Mouse (Mus musculus): ENCODE results near the gene Ctsf. TPM values are rescaled to one million over a fixed set of nuclear protein-coding genes. Genes with fewer than 3 reads are reported as not detected.

Ctsf gene
- polyA plus RNA-seq, 1 experiment from 2014 or later, result 42.2 TPM

- WGBS, result 69% methylated on average over 4 of the region's 4 CpGs
- no peak overlapping the region for H3K9ac ChIP-seq
- no peaks in the 10 kb centered on the region for H3K9me3 ChIP-seq
- no peak for ATAC-seq (ENCODE audit: extremely low read depth, insufficient number of reproducible peaks, low FRiP score, low TSS enrichment)
- H3K4me2 ChIP-seq, result no peak overlapping the region
- 0 out of 2 replicates have a peak, but pooled peaks cover under 1% of the 10 kb centered on the region for H3K27me3 ChIP-seq (replicated peaks)
- peaks cover 14% of the 10 kb centered on the region for H3K36me3 ChIP-seq
- peaks cover 5% of the 10 kb centered on the region for H3K4me1 ChIP-seq
- no peak overlapping the region for H3K27ac ChIP-seq (replicated peaks)
- H3K4me3 ChIP-seq, result no peak overlapping the region
Measured at GRCm38 (mm10) chr19:4883961-4884360, 29.0 kb downstream of the Ctsf start.

- Histone ChIP-seq H3K9me3 (no peaks in the 10 kb centered on the region), H3K4me2 (no peak overlapping the region), H3K27me3 (replicated peaks) (peaks cover 30% of the 10 kb centered on the region), H3K4me3 (no peak overlapping the region), H3K9ac (no peak overlapping the region), H3K4me1 (no peaks in the 10 kb centered on the region; the same call in 1 of the 2 replicates), H3K36me3 (no peaks in the 10 kb centered on the region), H3K27ac (replicated peaks) (no peak overlapping the region)
- ATAC-seq (ENCODE audit: extremely low read depth, insufficient number of reproducible peaks, low FRiP score, low TSS enrichment), result no peak
- WGBS, result 53% methylated on average over 10 of the region's 10 CpGs
Measured at GRCm38 (mm10) chr19:4889791-4890190, 34.9 kb downstream of the Ctsf start.

- WGBS, result 64% methylated on average over 3 of the region's 3 CpGs
- H3K4me1 ChIP-seq, result no peaks in the 10 kb centered on the region; the same call in 1 of the 2 replicates
- no peaks in the 10 kb centered on the region for H3K9me3 ChIP-seq
- no peak overlapping the region for H3K9ac ChIP-seq
- H3K4me3 ChIP-seq, result no peak overlapping the region
- H3K27me3 ChIP-seq (replicated peaks), result peaks cover 37% of the 10 kb centered on the region
- no peaks in the 10 kb centered on the region for H3K36me3 ChIP-seq
- no peak overlapping the region for H3K27ac ChIP-seq (replicated peaks)
- H3K4me2 ChIP-seq, result no peak overlapping the region
- no peak for ATAC-seq (ENCODE audit: extremely low read depth, insufficient number of reproducible peaks, low FRiP score, low TSS enrichment)
Measured at GRCm38 (mm10) chr19:4891798-4892197, 36.9 kb downstream of the Ctsf start.

DNA sequence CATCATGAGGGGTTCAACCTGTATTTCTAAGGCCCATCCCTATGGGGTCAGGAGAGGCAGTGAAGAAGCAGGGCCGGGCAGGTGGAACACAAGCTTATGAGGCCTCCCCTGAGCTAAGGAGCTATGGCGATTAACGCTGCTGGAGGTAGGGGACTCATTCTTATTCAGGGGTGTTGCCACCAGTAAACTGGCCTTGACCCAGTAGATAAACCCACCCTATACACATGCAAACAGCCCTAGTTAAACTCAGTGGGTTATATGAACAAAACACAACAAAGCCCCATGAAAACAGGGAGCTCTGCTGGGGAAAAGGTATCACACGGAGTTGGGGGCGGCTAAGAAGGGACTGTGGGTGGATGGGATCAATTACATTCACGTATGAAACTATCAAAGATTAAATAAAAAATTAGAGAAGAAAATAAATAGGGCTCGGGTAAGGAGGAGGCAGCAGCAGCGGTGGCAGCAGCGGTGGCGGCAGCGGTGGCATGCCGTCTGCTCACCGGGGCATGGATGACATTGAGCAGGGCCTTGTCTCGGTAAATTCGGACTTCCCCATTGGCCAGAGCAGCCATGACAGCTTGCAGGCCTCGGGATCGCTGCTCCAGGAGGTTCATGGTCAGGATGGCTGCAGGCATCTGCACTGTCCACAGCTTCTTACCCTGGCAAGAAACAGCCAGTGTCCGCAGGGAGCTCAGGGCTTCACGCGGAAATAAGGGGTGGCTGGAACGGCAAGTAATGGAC, 42.0 kb downstream of the Ctsf start:
- Histone ChIP-seq H3K4me1 (no peaks in the 10 kb centered on the region), H3K4me2 (peak overlapping the region; percentile 38), H3K36me3 (no peaks in the 10 kb centered on the region), H3K9me3 (no peaks in the 10 kb centered on the region), H3K4me3 (no peak overlapping the region), H3K27ac (replicated peaks) (no peak overlapping the region), H3K9ac (0 out of 2 replicates have a peak overlapping the region, but pooled peaks have one; percentile 50), H3K27me3 (replicated peaks) (peaks cover 16% of the 10 kb centered on the region; the same call in 1 of the 2 replicates)
- no peak for ATAC-seq (ENCODE audit: extremely low read depth, insufficient number of reproducible peaks, low FRiP score, low TSS enrichment)
- WGBS, result 50% methylated on average over 21 of the region's 21 CpGs

DNA sequence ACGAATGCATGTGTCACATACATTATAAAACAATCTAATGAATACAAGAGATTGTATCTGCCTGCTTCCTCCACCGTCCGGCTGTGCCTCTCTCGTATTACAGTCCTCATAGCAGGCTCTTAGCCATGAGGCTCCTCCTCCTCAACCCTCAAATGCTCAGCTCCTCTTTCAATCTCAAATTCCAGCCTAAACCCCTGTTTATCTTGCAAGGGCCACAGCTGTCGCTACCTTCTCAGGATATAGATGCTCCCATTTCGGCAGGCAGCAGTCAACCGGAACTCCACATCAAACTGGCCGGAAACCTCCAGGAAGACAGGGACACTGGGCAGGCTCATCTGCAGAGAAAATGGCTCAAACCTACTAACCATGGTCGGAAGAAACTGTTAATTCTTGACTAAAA, 44.0 kb downstream of the Ctsf start:
- Histone ChIP-seq H3K9ac (no peak overlapping the region), H3K4me1 (no peaks in the 10 kb centered on the region), H3K4me2 (no peak overlapping the region), H3K9me3 (no peaks in the 10 kb centered on the region), H3K36me3 (peaks cover 6% of the 10 kb centered on the region; the same call in 1 of the 2 replicates), H3K4me3 (no peak overlapping the region), H3K27me3 (replicated peaks) (peaks cover 7% of the 10 kb centered on the region; the same call in 1 of the 2 replicates), H3K27ac (replicated peaks) (no peak overlapping the region)
- 53% methylated on average over 9 of the region's 9 CpGs for WGBS
- no peak for ATAC-seq (ENCODE audit: extremely low read depth, insufficient number of reproducible peaks, low FRiP score, low TSS enrichment)

DNA sequence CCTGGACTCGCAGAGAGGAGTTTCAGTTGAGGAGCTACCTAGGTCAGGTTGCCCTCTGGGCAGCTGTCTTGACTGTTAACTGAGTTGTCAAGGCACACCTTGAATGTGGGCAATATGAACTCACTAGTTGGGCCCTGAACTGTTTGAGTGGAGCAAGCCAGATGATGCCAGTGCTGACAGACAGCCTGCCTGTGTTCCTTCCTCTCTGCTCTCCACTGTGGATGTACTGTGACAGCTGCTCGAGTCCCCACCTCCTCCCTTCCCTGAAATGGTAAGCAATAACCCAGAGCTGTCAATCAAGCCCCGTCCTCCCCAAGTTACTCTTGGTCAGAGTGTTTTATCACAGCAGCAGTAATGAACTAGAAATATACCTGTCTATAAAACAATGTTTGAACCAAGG, 45.0 kb downstream of the Ctsf start:
- H3K36me3 ChIP-seq, result peaks cover 6% of the 10 kb centered on the region; the same call in 1 of the 2 replicates
- no peak overlapping the region for H3K4me3 ChIP-seq
- no peaks in the 10 kb centered on the region for H3K4me1 ChIP-seq
- 65% methylated on average over 3 of the region's 3 CpGs for WGBS
- no peak overlapping the region for H3K27ac ChIP-seq (replicated peaks)
- H3K4me2 ChIP-seq, result no peak overlapping the region
- no peaks in the 10 kb centered on the region for H3K9me3 ChIP-seq
- no peak overlapping the region for H3K9ac ChIP-seq
- no peak for ATAC-seq (ENCODE audit: extremely low read depth, insufficient number of reproducible peaks, low FRiP score, low TSS enrichment)
- peaks cover 7% of the 10 kb centered on the region; the same call in 1 of the 2 replicates for H3K27me3 ChIP-seq (replicated peaks)

DNA sequence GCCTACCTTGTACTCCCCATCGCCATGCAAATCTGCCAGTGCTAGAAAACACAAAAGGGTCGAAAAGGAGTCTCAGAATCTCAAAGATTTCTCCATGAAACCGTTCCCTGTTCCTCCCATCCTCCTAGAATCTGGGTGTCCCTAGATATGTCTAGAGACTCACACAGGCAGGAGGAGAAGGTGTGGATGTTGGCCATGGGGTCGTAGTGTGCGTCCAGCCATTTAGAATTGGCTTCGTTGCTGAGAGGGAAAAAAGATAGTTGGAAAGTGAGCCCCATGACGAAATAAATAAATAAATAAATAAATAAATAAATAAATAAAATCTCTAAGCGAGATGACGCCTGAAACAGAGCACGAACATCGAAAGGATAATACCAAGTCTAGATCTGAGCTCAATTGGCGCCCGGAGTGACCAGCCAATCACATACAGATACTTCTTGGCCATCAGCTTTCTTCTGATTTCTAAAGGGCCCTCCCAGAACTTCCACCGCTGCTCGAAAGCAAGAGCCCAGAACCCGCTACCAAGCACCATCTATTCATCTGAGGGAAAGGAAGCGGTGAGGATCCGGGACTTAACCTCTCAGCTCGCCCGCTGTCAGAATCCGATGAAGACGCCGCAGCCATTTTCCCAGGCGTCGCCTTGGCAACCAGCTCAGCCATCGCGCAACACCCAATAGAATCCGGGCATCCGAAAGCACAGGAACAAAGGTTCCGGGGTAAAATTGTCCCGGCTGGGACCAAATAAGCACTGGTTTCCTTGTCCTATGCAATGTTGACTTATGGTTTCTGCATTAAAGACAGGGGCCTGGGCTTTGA, 51.3 kb downstream of the Ctsf start, which contains the start of gene Bbs1:
Gene Bbs1, minus strand, starts transcription at position 650 of the 816 bp plus-strand sequence.
- Histone ChIP-seq H3K9me3 (no peaks in the 10 kb centered on the region), H3K36me3 (peaks cover 47% of the 10 kb centered on the region), H3K4me2 (peak within 1 kb of the TSS; percentile 81), H3K9ac (peak within 1 kb of the TSS; percentile 80), H3K27me3 (replicated peaks) (no peaks in the 10 kb centered on the region), H3K4me1 (peaks cover 6% of the 10 kb centered on the region), H3K27ac (replicated peaks) (no peak within 1 kb of the TSS), H3K4me3 (peak within 1 kb of the TSS; percentile 78)
- ATAC-seq (ENCODE audit: extremely low read depth, insufficient number of reproducible peaks, low FRiP score, low TSS enrichment), result no peak
- 10% methylated on average over 31 of the region's 31 CpGs for WGBS

GRCm38 (mm10) chr19:4908107-4908506, 53.2 kb downstream of the Ctsf start:
- H3K27me3 ChIP-seq (replicated peaks), result no peaks in the 10 kb centered on the region
- H3K9ac ChIP-seq, result no peak overlapping the region
- H3K9me3 ChIP-seq, result no peaks in the 10 kb centered on the region
- H3K4me3 ChIP-seq, result no peak overlapping the region
- no peak for ATAC-seq (ENCODE audit: extremely low read depth, insufficient number of reproducible peaks, low FRiP score, low TSS enrichment)
- 85% methylated on average over 4 of the region's 4 CpGs for WGBS
- H3K4me1 ChIP-seq, result peaks cover 6% of the 10 kb centered on the region
- H3K36me3 ChIP-seq, result peaks cover 61% of the 10 kb centered on the region
- H3K27ac ChIP-seq (replicated peaks), result no peak overlapping the region
- H3K4me2 ChIP-seq, result no peak overlapping the region

DNA sequence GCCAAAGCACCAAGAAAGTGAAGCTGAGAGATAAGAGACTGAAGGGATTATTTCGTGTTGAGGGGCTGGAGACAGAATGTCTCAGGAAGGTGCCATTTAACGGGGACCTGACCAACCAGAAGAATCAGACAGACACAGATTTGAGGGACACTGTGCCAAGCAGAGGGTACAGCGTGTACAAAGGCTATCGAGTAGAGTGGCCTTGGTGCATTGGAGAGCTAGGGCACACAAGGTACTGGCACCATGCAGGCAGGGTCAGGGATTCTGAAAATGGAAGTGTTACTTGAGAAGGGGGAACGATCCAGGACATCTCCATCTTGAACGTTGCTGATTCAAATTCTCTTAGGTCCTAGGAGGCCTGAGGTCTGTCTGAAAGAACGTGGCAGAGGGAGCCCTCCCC, 54.4 kb downstream of the Ctsf start:
- 86% methylated on average over 7 of the region's 7 CpGs for WGBS
- Histone ChIP-seq H3K36me3 (peaks cover 73% of the 10 kb centered on the region), H3K9me3 (no peaks in the 10 kb centered on the region)

More for the DNA sequence above, 54.4 kb downstream of the Ctsf start:
- ATAC-seq (ENCODE audit: extremely low read depth, insufficient number of reproducible peaks, low FRiP score, low TSS enrichment), result no peak
- Histone ChIP-seq H3K27ac (replicated peaks) (no peak overlapping the region), H3K4me1 (peaks cover 6% of the 10 kb centered on the region), H3K27me3 (replicated peaks) (no peaks in the 10 kb centered on the region), H3K9ac (no peak overlapping the region), H3K4me2 (no peak overlapping the region), H3K4me3 (no peak overlapping the region)

Measured in heart, embryonic 13.5 days (tissue).